Mouse (Mus musculus) testis, adult 2 months (tissue): ENCODE measurements around the gene Crat.

Experiments
- CTCF ChIP-seq: fragments of 200-500 bp; IDR thresholded peaks from 2 replicates; pipeline ENCODE4 v1.5.1; 2012; ENCODE audit warnings: low read depth, mild to moderate bottlenecking, inconsistent platforms, low read length, moderate library complexity; ENCODE audit not compliant: control insufficient read depth, insufficient read depth, insufficient replicate concordance
- POLR2A ChIP-seq: fragments of 200-500 bp; IDR thresholded peaks from 2 replicates; pipeline ENCODE4 v1.6.1; 2012; ENCODE audit warnings: low read depth, mild to moderate bottlenecking, inconsistent platforms, low read length, moderate library complexity; ENCODE audit not compliant: control insufficient read depth

DNA sequence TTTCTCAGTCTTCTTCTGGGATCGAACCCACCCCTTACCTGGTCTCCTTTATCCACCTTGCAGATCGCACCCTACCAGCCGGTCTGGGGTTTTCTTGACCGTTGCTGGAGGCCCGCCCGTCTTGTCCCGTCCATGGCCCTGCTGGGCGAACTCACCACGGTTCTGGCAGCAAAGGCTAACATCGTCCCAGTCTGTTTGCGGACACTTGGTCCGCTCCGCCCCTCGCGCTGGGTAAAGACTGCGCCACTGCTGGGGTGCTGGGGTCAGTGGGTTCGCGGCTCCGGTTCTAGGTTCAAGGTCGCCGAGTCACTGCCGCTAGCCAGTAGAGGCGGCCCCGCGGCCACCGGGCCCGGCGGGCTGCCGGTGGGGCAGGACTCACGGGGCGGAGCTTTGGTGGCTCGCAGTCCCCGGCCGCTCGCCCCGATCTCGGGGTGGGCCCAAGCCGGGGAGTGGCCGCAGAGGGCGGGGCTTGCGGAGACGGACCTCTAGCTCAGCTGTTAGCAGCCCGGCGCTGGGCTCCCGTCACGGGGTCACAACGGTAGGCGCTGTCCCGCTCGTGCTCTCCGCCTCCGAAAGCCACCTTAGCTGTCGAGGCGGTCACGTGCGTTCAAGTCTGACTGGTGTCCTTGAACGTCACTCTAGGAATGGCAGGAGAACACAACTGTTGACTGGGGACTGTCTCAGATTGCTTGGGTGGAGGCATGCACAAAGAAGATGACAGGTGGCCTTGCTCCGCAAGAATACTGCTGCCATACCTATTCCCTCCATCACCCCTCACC lies at the start of gene Crat:
- TF ChIP-seq POLR2A (no peak; the same call in none of the 2 replicates), CTCF (no peak)
